Mouse (Mus musculus): ENCODE data around the gene Mdh2. TPM values are rescaled to one million over a fixed set of nuclear protein-coding genes. Genes with fewer than 3 reads are reported as not detected.

The Mdh2 gene
- 205 and 300 TPM in 2 replicates for total RNA-seq (2023)

DNA sequence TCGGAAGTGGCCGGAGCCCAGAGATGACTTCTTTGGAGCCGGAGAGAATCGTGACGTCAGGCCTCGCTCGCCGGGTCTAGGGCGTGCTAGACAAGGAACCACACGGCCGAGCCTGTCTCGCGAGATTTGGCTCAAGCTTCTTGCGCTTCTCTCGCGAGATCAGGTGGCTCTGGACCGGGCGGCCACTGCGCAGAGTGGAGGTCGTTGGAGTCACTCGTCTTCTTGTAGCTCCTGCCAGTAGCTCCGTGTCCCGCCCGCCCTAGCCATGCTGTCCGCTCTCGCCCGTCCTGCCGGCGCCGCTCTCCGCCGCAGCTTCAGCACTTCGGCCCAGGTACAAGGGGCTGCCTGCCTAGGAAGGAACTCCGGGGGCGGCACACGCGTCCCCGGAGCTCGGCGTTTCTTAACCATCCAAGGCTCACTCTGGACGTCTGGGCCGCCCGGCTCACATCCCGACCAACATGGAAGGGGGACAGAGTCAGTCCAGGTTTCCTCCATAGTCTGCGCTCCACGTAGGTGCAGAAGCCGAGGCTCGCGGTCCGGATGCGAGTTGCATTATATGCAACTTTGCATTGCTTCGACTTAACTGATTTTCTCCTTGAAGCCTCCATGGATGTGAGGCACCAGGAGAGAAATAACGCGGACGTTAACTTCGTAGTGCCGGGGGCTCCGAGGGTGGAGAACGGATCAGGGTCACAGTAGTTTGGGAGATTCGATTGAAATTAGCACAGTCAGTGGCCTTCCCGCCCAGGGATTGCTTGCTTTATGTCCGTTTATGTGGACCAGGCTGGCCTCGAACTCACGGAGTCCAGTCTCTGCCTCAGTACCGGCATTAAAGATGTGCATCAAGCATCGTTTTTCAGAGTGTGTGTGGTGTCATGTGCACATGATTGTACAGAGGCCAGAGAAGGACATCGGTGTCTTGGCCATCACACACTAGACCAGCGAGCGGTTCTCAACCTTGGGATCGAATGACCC lies at the start of gene Mdh2:
Gene Mdh2, plus strand, starts transcription at position 10 of the 975 bp plus-strand sequence.

DNA sequence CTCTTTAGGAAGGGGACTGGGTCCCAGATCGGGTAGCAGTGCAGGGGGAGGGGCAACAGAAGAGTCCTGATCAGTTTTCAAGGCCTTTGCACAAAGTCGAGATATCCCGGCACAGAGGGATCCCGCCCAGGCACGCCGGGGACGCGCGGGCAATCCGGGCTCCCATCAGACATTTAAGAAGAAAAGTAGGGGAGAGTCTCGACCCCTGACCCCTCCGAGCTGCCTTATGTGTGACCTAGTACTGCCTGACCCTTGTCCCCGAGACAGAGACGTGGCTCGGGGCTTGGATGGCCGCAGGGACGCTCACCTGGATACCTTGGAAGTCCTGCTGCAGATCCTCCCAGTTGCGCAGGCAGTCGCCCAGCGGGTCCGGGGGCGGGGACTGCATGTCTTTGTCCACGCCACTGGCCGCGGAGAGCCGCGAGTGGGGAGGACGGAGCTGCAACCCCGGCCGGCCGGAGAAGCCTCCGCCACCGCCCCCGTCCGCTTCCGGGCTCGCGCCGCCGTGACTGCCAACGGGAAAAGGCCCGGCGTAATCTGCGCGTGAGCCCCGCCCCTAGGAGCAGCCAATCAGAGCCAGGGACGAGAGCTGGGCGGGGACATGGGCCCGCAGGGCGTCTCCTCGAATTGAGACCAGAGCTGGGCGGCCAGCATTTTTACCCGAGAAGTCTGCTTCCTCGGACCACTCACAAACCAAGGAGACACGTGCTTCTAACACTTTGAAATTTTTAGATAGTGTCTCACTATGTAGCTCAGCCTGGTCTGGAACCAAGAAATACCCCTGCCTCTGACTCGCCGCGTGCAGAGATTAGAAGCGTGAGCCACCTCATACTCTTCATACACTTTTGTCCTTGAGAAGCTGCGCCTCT lies 34.3 kb upstream of the Mdh2 start, which contains the start of gene Tmem120a:
Gene Tmem120a, minus strand, starts transcription at position 708 of the 869 bp plus-strand sequence.

DNA sequence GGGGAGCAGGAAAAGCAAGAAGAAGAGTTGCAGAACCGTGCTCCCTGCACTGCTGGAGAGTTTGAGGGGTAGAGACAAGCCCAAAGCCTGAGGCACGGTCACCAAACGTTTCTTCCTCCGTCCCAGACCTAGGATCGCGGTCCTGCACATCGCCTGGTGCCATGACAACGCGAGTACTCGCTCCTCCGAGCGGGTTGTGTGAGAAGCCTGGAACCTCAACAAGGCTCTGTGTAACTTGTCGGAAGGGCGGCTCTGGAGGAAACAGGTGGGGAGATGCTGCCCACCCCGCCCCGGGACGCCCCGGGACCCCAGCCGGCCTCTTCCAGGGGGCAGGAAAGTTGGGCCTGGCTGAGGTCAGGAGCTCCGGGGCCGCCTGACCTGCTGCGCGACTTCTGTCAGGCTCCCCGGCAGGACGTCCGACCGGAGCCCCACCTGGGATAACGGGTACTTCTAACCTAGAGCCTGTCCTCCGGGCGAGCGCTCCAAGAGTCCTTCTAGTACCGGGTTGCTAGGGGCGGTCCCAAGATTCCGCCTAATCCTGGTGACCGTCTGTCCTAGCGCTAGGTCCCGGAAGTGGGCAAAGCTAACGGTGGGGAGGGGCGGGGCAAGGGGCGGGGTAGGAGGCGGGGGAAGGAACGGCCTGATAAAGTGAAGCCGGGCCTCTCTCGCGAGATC lies 347 bp upstream of the Mdh2 start, which contains the start of gene Styxl1:
Gene Styxl1, minus strand, starts transcription at position 590 of the 675 bp plus-strand sequence.

DNA sequence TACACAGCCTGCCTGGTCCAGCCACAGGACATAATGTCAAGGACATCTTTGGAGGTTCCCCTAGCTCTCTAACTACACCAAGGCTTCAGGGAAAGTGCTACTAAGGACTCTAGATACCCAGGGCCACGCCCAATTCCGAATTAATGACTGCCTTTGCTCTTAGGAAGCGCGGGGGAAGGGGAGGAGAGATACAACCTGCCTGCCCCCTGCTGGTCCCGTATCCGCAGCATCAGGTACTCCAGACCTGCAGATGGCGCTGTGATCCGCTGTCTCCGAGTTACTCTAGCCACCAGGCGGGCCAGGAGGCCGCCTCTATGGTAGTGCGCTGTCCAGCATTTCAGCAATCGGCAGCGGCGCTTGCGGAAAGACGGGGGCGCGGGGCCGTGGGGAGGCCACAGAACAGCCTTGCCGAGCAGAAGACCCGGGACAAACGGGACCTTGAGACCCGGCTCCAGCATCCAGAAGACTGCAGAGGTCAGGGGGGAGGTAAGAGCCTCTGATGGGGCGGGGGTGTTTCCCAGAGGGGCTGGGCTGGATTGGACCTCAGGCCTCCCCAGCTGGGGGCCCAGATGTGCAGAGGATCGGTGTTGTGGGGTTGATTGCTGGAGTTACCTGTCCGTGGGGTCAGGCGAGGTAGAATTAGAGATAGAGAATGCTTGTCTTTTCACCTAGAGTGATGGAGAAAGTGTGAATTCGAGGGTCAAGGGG lies 28.4 kb downstream of the Mdh2 start, which contains the start of gene Srrm3:
Gene Srrm3, plus strand, starts transcription at position 336 of the 708 bp plus-strand sequence.

Other genes starting within 250 kb of the Mdh2 start
- gene Hip1, start 233.4 kb upstream of the Mdh2 start, total RNA-seq (2023), result 33.5 and 37.3 TPM in 2 replicates
- gene Ccl26, start 214.9 kb upstream of the Mdh2 start, total RNA-seq (2023), result not detected in 2 replicates
- gene Ccl24, start 205.4 kb upstream of the Mdh2 start, total RNA-seq (2023), result 0.32 TPM in 1 of 2 replicates, not detected in the other
- gene Rhbdd2, start 145.9 kb upstream of the Mdh2 start, total RNA-seq (2023), result 4.6 and 6.9 TPM in 2 replicates
- gene Por, start 108.4 kb upstream of the Mdh2 start, total RNA-seq (2023), result 122 and 139 TPM in 2 replicates
- 38.9 and 44.9 TPM in 2 replicates for gene Tmem120a, start 34.0 kb upstream of the Mdh2 start, total RNA-seq (2023)
- gene Styxl1, start 95 bp upstream of the Mdh2 start, total RNA-seq (2023), result 0.60 TPM in 1 of 2 replicates, not detected in the other
- gene Srrm3, start 28.4 kb downstream of the Mdh2 start, total RNA-seq (2023), result 0.86 TPM in 1 of 2 replicates, not detected in the other
- not detected in 2 replicates for gene Hspb1, start 109.4 kb downstream of the Mdh2 start, total RNA-seq (2023)
- gene Ywhag, start 156.1 kb downstream of the Mdh2 start, total RNA-seq (2023), result 96.6 and 115 TPM in 2 replicates
- gene Ssc4d, start 196.1 kb downstream of the Mdh2 start, total RNA-seq (2023), result 3.9 and 6.1 TPM in 2 replicates
- not detected in 2 replicates for gene Zp3, start 201.6 kb downstream of the Mdh2 start, total RNA-seq (2023)
- 17.0 and 21.8 TPM in 2 replicates for gene Dtx2, start 216.3 kb downstream of the Mdh2 start, total RNA-seq (2023)